Mouse (Mus musculus): ENCODE measurements around the gene Papss2. TPM values are rescaled to one million over a fixed set of nuclear protein-coding genes. Genes with fewer than 3 reads are reported as not detected.

Papss2 gene
- polyA plus RNA-seq (2016; fragmentation: Nextera tagmentation; extraction: Ambion mirVana): 2.3 TPM in 2 replicates

DNA sequence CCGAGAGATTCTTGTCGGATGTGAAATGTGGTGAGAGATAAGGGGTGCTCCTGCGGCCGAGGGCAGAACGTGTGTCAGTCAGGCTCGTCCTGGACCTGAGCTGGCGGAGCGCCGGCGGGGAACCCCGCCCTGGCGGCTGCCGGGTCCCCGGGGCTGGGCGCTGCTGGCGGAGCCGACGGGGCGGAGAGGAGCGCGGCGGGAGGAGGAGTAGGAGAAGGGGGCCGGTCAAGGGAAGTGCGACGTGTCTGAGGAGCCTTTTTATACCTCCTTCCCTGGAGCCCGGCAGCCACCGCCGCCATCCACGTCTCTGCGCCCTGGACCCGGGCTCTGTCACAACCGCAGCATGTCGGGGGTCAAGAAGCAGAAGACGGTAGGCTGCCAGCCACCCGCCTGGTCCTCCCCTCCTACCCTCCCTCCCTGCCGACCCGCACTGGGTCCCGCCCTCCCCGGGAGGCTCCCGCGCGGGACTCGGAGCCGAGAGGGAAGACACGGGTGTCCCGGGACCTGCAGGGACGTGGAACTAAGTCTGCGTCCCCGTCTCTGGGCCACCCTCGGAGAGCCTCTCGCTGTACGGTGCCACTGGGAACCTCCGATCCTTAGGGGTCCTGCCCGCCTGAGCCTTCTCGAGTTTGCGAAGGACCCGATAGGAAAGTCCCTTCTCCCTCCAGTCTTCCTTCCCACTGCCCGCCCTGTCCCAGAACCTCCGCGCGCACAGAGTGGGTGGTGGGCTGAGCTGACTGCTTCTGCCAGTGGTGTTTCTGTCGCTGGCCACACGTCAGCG lies at the start of gene Papss2:
Gene Papss2 (plus strand): TSS at position 285 of the 781 bp plus-strand sequence.
- no peak within 1 kb of the TSS for H3K27ac ChIP-seq
- peak; percentile 78 for ATAC-seq (ENCODE audit: low FRiP score, low read depth)

DNA sequence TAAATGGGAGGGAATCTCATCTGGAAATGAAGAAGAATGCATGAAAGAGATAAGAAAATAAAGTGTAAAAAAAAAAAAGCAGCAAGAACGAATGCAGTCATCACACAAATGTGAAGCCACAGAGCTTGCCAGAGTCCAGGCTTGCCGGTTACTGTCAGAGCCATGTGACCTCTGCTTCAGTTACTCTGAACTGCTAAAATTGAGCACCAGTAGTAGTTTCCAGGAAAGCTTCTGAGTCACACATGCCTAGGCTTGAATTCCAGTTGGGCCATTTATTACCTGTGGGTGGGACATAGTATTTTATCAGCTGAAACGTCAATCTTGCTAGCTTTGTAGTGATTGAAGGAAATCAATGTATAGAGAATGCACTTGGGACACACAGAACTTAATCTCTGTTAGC lies 48.2 kb upstream of the Papss2 start:
- WGBS: 79% methylated on average over 3 of the region's 3 CpGs
- Histone ChIP-seq H3K27me3 (replicated peaks) (no peaks in the 10 kb centered on the region), H3K4me1 (no peaks in the 10 kb centered on the region), H3K4me3 (no peak overlapping the region), H3K9ac (no peak overlapping the region), H3K27ac (no peak overlapping the region), H3K9me3 (no peaks in the 10 kb centered on the region), H3K36me3 (no peaks in the 10 kb centered on the region), H3K4me2 (replicated peaks) (no peak overlapping the region)
- ATAC-seq (ENCODE audit: low FRiP score, low read depth): no peak

More for the DNA sequence above, at the start of gene Papss2:
- Histone ChIP-seq H3K9ac (peak within 1 kb of the TSS; percentile 45), H3K4me2 (replicated peaks) (peak within 1 kb of the TSS; percentile 88), H3K27me3 (replicated peaks) (peaks cover 34% of the 10 kb centered on the region), H3K4me3 (peak within 1 kb of the TSS; percentile 49), H3K9me3 (no peaks in the 10 kb centered on the region), H3K4me1 (peaks cover 9% of the 10 kb centered on the region; the same call in 1 of the 2 replicates), H3K36me3 (no peaks in the 10 kb centered on the region)
- under 1% methylated on average over 63 of the region's 64 CpGs for WGBS

DNA sequence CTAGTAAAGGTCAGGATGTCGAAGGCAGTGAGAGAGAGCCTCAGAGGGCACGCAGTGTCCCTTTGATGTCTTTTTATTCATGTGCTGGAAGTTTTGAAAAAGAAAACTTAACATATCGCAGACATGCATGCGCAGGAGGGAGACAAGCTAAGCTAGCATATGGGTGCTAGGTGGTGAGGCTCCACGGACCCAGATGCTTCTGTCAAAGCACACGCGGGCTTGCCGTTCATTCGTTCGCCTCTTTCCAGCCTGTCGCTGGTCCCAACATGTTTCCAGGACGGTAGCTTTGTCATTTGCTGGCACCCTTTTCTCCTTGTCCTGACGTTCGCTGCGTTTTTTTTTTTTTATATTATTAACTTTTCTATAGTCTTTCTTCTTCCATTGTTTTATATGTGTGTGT lies 47.4 kb upstream of the Papss2 start:
- WGBS: 89% methylated on average over 15 of the region's 15 CpGs
- no peak overlapping the region for H3K9ac ChIP-seq
- H3K4me2 ChIP-seq (replicated peaks): no peak overlapping the region
- H3K36me3 ChIP-seq: no peaks in the 10 kb centered on the region
- no peaks in the 10 kb centered on the region for H3K9me3 ChIP-seq
- no peak for ATAC-seq (ENCODE audit: low FRiP score, low read depth)
- H3K27ac ChIP-seq: no peak overlapping the region
- no peaks in the 10 kb centered on the region for H3K4me1 ChIP-seq
- H3K27me3 ChIP-seq (replicated peaks): no peaks in the 10 kb centered on the region
- H3K4me3 ChIP-seq: no peak overlapping the region

DNA sequence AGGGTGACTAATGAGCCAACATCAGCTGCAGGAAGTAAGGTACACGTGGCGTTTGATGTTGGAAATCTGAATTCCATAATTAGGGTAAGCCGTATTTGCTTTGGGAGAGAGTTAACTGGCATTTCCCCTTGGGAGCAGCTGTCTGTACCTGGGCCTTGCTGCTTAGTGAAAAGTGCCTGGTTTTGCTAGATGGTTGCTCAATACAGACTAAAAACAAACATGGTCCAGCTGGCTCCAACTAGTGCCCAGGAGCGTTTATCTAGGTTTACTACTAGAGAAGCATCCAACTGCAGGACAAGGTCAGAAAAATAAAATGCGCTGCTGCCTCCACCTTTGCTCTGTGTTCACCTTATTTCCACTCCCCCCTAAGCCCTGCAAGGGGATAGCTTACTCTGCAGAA lies 45.1 kb upstream of the Papss2 start:
- Histone ChIP-seq H3K36me3 (no peaks in the 10 kb centered on the region), H3K4me3 (no peak overlapping the region), H3K27me3 (replicated peaks) (no peaks in the 10 kb centered on the region), H3K4me2 (replicated peaks) (no peak overlapping the region), H3K4me1 (no peaks in the 10 kb centered on the region), H3K9ac (no peak overlapping the region), H3K9me3 (no peaks in the 10 kb centered on the region), H3K27ac (no peak overlapping the region)
- no peak for ATAC-seq (ENCODE audit: low FRiP score, low read depth)
- WGBS: 77% methylated on average over 5 of the region's 5 CpGs

DNA sequence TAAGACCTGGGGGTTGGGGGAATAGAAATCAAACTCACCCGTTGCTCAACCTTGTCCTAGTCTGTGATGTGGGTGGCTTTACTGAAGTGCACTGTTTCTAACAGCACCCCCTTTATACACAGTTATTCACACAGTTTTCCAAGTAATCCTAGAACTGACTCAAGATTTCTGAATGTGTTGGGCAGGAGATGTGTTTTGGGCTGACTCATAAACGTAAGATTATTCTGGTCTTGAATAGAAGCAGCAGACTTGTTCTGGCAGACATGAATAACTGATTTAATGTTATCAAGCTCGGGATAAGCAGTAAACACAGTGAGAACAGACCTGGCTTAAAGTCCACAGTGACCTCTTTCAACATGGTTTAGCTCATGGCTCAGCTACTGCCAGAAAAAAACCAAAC lies 44.1 kb upstream of the Papss2 start:
- WGBS: 83% methylated on average over 3 of the region's 3 CpGs
- no peak overlapping the region for H3K9ac ChIP-seq
- no peak overlapping the region for H3K4me2 ChIP-seq (replicated peaks)
- no peak overlapping the region for H3K27ac ChIP-seq
- ATAC-seq (ENCODE audit: low FRiP score, low read depth): no peak
- no peaks in the 10 kb centered on the region for H3K27me3 ChIP-seq (replicated peaks)
- no peaks in the 10 kb centered on the region for H3K36me3 ChIP-seq
- no peak overlapping the region for H3K4me3 ChIP-seq
- H3K4me1 ChIP-seq: no peaks in the 10 kb centered on the region
- H3K9me3 ChIP-seq: no peaks in the 10 kb centered on the region

DNA sequence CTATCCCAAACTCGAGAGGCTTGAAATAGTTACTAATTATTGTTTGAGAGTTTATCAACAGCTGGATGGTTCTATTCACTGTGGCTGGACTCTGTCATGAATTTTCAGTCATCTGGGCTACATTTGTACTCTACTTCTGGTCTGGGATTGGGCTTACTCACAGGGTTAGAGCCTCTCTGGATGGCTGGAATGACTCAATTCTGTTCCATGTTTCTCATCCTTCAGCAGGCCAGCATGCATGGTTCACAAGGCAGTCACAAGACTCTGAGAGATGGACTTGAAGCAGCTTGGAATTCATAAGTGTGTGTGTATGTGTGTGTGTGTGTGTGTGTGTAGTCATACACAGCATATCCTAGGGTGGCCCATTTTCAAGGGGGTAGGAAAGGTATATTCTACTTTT lies 43.5 kb upstream of the Papss2 start:
- H3K9me3 ChIP-seq: no peaks in the 10 kb centered on the region
- no peak overlapping the region for H3K4me2 ChIP-seq (replicated peaks)
- WGBS: 85% methylated on average over 1 of the region's 1 CpGs
- no peak overlapping the region for H3K4me3 ChIP-seq
- no peaks in the 10 kb centered on the region for H3K4me1 ChIP-seq
- no peak overlapping the region for H3K27ac ChIP-seq
- no peaks in the 10 kb centered on the region for H3K27me3 ChIP-seq (replicated peaks)
- H3K36me3 ChIP-seq: no peaks in the 10 kb centered on the region
- H3K9ac ChIP-seq: no peak overlapping the region
- no peak for ATAC-seq (ENCODE audit: low FRiP score, low read depth)

DNA sequence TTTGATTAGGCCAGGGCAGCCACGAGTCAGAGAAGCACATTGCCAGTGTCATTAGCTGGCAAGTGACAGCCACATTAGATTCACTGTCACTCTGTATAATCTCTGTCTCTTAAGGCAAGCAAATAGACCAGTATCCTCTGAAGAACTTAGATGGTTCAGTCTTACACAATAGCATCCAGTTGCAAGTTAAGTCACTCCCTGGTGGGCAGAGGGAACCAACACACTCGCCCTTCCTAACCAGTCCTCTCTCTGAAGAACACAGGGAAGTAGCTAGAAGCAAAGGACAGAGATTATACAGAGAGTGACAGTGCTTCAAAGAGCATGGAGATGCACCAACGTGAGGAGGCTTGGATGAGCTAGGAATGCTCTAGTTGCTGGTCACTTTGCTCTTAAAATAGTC lies 42.3 kb upstream of the Papss2 start:
- 70% methylated on average over 3 of the region's 3 CpGs for WGBS
- ATAC-seq (ENCODE audit: low FRiP score, low read depth): no peak

DNA sequence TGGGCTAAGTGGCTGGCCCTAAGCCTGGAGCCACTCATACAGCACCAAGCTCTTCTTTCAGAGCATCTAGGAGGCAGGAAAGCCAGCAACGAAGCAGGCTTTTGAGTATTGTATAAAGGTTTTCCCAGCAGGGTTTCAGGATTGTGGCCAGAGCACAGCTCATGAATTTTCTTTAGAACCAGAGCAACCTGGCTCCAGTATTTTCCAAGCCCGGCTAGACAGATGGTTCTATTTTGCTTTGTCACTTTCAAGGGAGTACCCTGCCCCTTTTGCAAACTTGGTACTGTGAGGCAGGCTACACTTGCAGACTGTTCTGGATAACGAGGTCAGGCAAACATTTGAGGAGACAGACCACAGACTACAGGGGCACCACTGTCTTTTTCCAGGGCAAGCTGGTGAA lies 40.3 kb upstream of the Papss2 start:
- H3K27ac ChIP-seq: no peak overlapping the region
- ATAC-seq (ENCODE audit: low FRiP score, low read depth): no peak
- no peaks in the 10 kb centered on the region for H3K27me3 ChIP-seq (replicated peaks)
- no peaks in the 10 kb centered on the region for H3K4me1 ChIP-seq
- H3K4me2 ChIP-seq (replicated peaks): no peak overlapping the region
- no peak overlapping the region for H3K9ac ChIP-seq
- no peaks in the 10 kb centered on the region for H3K36me3 ChIP-seq
- no peak overlapping the region for H3K4me3 ChIP-seq
- H3K9me3 ChIP-seq: no peaks in the 10 kb centered on the region
- 30% methylated on average over 3 of the region's 3 CpGs for WGBS

More for the DNA sequence above, 42.3 kb upstream of the Papss2 start:
- Histone ChIP-seq H3K27me3 (replicated peaks) (no peaks in the 10 kb centered on the region), H3K4me3 (no peak overlapping the region), H3K27ac (no peak overlapping the region), H3K4me2 (replicated peaks) (no peak overlapping the region), H3K36me3 (no peaks in the 10 kb centered on the region), H3K4me1 (no peaks in the 10 kb centered on the region), H3K9me3 (no peaks in the 10 kb centered on the region), H3K9ac (no peak overlapping the region)

DNA sequence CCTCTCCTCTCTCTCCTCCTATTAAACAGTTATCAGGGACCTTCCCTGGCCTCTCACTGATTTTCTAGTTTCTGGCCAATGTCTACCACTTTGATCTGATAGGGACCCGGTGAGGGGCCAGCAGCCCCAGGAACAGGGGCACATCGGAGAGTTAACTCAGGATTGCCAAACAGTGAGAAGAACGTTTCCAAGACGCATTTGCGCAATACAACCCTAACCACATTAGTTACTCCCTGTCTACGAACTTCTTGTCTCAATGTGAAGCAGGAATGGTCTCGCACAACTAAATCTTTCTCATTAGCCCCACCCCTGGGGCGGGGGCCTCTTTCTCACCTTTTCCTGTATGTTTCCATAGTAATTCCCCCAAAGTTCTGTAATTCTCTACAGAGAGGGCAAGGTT lies 28.6 kb upstream of the Papss2 start:
- H3K36me3 ChIP-seq: no peaks in the 10 kb centered on the region
- 86% methylated on average over 8 of the region's 8 CpGs for WGBS
- H3K9ac ChIP-seq: no peak overlapping the region
- H3K27me3 ChIP-seq (replicated peaks): no peaks in the 10 kb centered on the region
- H3K27ac ChIP-seq: no peak overlapping the region
- H3K4me1 ChIP-seq: no peaks in the 10 kb centered on the region
- no peak overlapping the region for H3K4me2 ChIP-seq (replicated peaks)
- no peak for ATAC-seq (ENCODE audit: low FRiP score, low read depth)
- no peaks in the 10 kb centered on the region for H3K9me3 ChIP-seq
- no peak overlapping the region for H3K4me3 ChIP-seq

DNA sequence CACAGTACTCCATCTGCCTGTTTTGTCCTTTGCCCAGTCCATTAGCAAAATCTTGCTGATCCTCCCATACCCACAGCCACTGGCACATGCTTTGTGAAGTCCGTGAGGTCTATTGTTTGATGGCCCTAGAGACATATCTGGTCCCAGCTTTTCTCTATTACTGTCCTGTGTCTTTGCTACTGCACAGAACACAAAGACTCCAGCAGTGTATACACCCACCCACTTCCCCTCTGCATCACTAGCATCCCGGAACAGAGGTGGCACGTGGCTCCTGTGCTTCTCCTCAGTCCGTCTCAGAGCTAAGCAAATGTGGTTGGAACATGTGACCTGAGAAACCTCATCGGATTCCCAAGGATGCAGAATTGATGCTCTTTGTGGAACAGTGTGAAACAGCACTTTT lies 28.1 kb upstream of the Papss2 start:
- Histone ChIP-seq H3K4me1 (no peaks in the 10 kb centered on the region), H3K9me3 (no peaks in the 10 kb centered on the region), H3K9ac (no peak overlapping the region), H3K27me3 (replicated peaks) (no peaks in the 10 kb centered on the region), H3K4me3 (no peak overlapping the region), H3K27ac (no peak overlapping the region), H3K4me2 (replicated peaks) (no peak overlapping the region), H3K36me3 (no peaks in the 10 kb centered on the region)
- WGBS: 88% methylated on average over 5 of the region's 5 CpGs
- ATAC-seq (ENCODE audit: low FRiP score, low read depth): no peak

DNA sequence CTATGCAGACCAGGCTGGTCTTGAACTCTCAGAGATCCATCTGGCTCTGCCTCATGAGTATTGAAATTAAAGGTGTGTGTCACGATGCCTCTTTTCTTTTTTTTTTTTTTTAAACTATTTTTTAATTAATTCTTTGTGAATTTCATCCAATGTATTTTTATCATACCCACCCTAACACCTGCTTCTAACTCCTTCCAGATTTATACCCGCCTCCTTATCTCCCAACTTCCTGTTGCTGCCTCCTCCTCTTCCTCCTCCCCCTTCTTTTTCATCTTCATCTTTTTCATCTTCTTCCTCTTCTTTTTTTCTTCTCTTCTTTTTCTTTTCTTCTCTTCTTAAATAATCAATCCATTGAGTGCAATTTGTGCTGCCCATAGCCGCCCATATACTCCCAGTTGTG lies 27.1 kb upstream of the Papss2 start:
- ATAC-seq (ENCODE audit: low FRiP score, low read depth): no peak
- WGBS: 93% methylated on average over 3 of the region's 3 CpGs
- H3K4me3 ChIP-seq: no peak overlapping the region
- H3K36me3 ChIP-seq: no peaks in the 10 kb centered on the region
- H3K9me3 ChIP-seq: no peaks in the 10 kb centered on the region
- H3K27ac ChIP-seq: no peak overlapping the region
- no peak overlapping the region for H3K9ac ChIP-seq
- no peaks in the 10 kb centered on the region for H3K4me1 ChIP-seq
- H3K27me3 ChIP-seq (replicated peaks): no peaks in the 10 kb centered on the region
- no peak overlapping the region for H3K4me2 ChIP-seq (replicated peaks)

DNA sequence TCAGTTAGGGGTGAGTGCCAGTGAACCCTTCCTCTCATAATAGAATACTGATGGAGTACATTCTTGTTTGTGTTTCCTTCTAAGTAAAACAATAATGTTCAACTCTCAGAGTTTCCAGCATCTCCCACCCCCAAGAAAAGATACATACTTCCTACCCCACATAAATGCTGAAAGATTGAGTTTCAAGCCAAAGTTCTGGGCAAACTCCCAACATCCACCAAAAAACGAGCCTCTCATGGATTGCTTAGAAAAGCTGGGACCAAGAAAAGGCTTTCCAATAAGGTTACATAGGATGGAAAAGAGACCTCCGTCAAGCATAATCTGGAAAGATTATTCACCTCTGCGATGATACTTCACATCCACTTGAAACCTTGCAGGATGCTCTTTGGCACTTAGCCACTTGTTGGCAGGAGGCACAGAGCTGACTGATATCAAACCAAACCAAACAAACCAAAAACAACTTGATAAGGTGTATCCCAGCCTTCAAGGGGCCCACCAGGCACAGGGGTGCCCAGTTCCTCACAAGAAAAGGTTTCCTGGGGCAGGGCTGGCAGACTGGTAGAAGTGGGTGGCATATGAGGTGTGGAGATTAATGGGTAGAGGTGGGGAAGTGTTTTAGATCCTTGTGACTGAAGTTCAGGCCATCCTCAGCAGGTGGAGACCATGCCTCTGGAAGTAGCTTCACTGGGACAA lies 26.5 kb upstream of the Papss2 start:
- Histone ChIP-seq H3K4me1 (no peaks in the 10 kb centered on the region), H3K9ac (no peak overlapping the region), H3K27ac (no peak overlapping the region), H3K36me3 (no peaks in the 10 kb centered on the region), H3K27me3 (replicated peaks) (no peaks in the 10 kb centered on the region), H3K4me2 (replicated peaks) (no peak overlapping the region), H3K4me3 (no peak overlapping the region), H3K9me3 (no peaks in the 10 kb centered on the region)
- WGBS: 81% methylated on average over 3 of the region's 3 CpGs
- no peak for ATAC-seq (ENCODE audit: low FRiP score, low read depth)

DNA sequence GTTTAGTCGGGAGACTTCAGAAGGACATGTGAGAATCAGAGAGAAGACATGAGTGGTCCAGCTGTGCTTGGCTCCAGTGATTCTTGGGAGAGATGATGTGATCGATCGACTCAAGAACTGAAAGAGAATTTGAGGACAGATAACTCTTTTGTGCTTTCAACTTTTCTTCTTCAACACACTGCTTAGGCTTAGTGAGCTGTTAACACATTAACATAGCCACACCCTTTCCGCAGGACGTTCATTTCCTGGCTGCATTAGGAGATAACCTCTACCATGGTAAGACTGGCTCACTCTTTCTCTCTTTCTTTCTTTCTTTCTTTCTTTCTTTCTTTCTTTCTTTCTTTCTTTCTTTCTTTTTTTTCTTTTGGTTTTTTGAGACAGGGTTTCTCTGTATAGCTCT lies 25.9 kb upstream of the Papss2 start:
- no peak for ATAC-seq (ENCODE audit: low FRiP score, low read depth)

More for the DNA sequence above, 25.9 kb upstream of the Papss2 start:
- no peak overlapping the region for H3K4me3 ChIP-seq
- no peaks in the 10 kb centered on the region for H3K36me3 ChIP-seq
- H3K27ac ChIP-seq: no peak overlapping the region
- H3K9ac ChIP-seq: no peak overlapping the region
- H3K9me3 ChIP-seq: no peaks in the 10 kb centered on the region
- H3K4me1 ChIP-seq: no peaks in the 10 kb centered on the region
- H3K27me3 ChIP-seq (replicated peaks): no peaks in the 10 kb centered on the region
- H3K4me2 ChIP-seq (replicated peaks): no peak overlapping the region
- WGBS: 86% methylated on average over 5 of the region's 5 CpGs
